Comparison of ENCODE assay signal across 9 mouse cellular contexts in genomic region chr3:116710941-116711340, GRCm38 (mm10). TPM values are rescaled to one million over a fixed set of nuclear protein-coding genes. Genes with fewer than 3 reads are reported as not detected.
DNase-seq lines count a peak whose midpoint lies in the region; ATAC-seq lines count a peak whose summit lies in the region.
"Had no signal": no experiment of that assay in that cellular context is flagged by ENCODE, and none has a peak within 500 bp of the region (broad histone marks: within the 10 kb centered on the region; RNA-seq: fewer than 3 reads in every experiment).

No protein-coding gene starts in this region.

- H3K27me3 ChIP-seq in kidney, embryonic 16.5 days (ENCODE audit: insufficient read depth, low read length) = no peaks in the 10 kb centered on the region
- H3K27me3 ChIP-seq in embryonic facial prominence, embryonic 13.5 days = no peaks in the 10 kb centered on the region
- H3K27me3 ChIP-seq in limb, embryonic 11.5 days (ENCODE audit: control insufficient read depth, insufficient read depth, low read length) = no peaks in the 10 kb centered on the region
- peaks cover 4% of the 10 kb centered on the region for H3K27me3 ChIP-seq in neural tube, embryonic 12.5 days (replicated peaks)

- H3K4me1 ChIP-seq in kidney, embryonic 16.5 days (ENCODE audit: insufficient read depth, low read length) = peaks cover 15% of the 10 kb centered on the region
- H3K4me1 ChIP-seq in embryonic facial prominence, embryonic 13.5 days = peaks cover 8% of the 10 kb centered on the region
- H3K4me1 ChIP-seq in limb, embryonic 11.5 days (ENCODE audit: control insufficient read depth, insufficient read depth, low read length) = 0 out of 2 replicates have a peak, but pooled peaks cover 3% of the 10 kb centered on the region
- H3K4me1 ChIP-seq in neural tube, embryonic 12.5 days = peaks cover 9% of the 10 kb centered on the region

- intact Hi-C loops in left cerebral cortex, postnatal 10 days (cut with DNase I) = no loop called here

- no peak for DNase-seq in kidney, adult 8-10 months
- no peak for DNase-seq in limb, embryonic 11.5 days (ENCODE audit: low spot score)
- DNase-seq in cerebellum, postnatal 4 days (ENCODE audit: low spot score in 2 of 2) = no peak
- no peak for DNase-seq in left cerebral cortex, postnatal 10 days (ENCODE audit: extremely low spot score in 1 of 2, low spot score in 2 of 2)

- H3K36me3 ChIP-seq in kidney, embryonic 16.5 days (ENCODE audit: insufficient read depth, low read length) = no peaks in the 10 kb centered on the region
- 0 out of 2 replicates have a peak, but pooled peaks cover 5% of the 10 kb centered on the region for H3K36me3 ChIP-seq in embryonic facial prominence, embryonic 13.5 days
- no peaks in the 10 kb centered on the region for H3K36me3 ChIP-seq in limb, embryonic 11.5 days (ENCODE audit: control insufficient read depth, insufficient read depth, low read length)
- H3K36me3 ChIP-seq in neural tube, embryonic 12.5 days = no peaks in the 10 kb centered on the region

- 23% methylated on average over 9 of the region's 9 CpGs for WGBS in kidney, embryonic 16.5 days
- WGBS in embryonic facial prominence, embryonic 13.5 days = 50% methylated on average over 9 of the region's 9 CpGs
- WGBS in limb, embryonic 11.5 days = 53% methylated on average over 9 of the region's 9 CpGs
- WGBS in neural tube, embryonic 12.5 days = 47% methylated on average over 9 of the region's 9 CpGs

- peak overlapping the region; percentile 99 for H3K4me3 ChIP-seq in kidney, embryonic 16.5 days (ENCODE audit: low read length)
- peak overlapping the region; percentile 96 for H3K4me3 ChIP-seq in embryonic facial prominence, embryonic 13.5 days
- H3K4me3 ChIP-seq in limb, embryonic 11.5 days (ENCODE audit: low read depth, low read length) = peak overlapping the region; percentile 78
- H3K4me3 ChIP-seq in neural tube, embryonic 12.5 days = peak overlapping the region; percentile 83; the same call in 1 of the 2 replicates

- H3K9ac ChIP-seq in kidney, embryonic 16.5 days (replicated peaks; ENCODE audit: low read length) = peak overlapping the region; percentile 96
- H3K9ac ChIP-seq in embryonic facial prominence, embryonic 13.5 days = peak overlapping the region; percentile 93
- H3K9ac ChIP-seq in limb, embryonic 11.5 days (ENCODE audit: low read length) = no peak overlapping the region
- no peak overlapping the region for H3K9ac ChIP-seq in neural tube, embryonic 12.5 days

- peak; percentile 49; the same call in 1 of the 2 replicates for ATAC-seq in kidney, embryonic 16.5 days (ENCODE audit: low FRiP score, low TSS enrichment)
- no peak for ATAC-seq in embryonic facial prominence, embryonic 13.5 days (ENCODE audit: insufficient number of reproducible peaks, insufficient read depth, low FRiP score, low TSS enrichment, low read depth)
- ATAC-seq in limb, embryonic 11.5 days (ENCODE audit: insufficient number of reproducible peaks, low FRiP score, low TSS enrichment, low read depth) = no peak
- ATAC-seq in neural tube, embryonic 12.5 days (ENCODE audit: low FRiP score, low read depth) = no peak; the same call in 1 of the 2 replicates
- ATAC-seq in frontal cortex, adult (ENCODE audit: low TSS enrichment) = no peak

- H3K9me3 ChIP-seq in kidney, embryonic 16.5 days (ENCODE audit: low read length) = no peaks in the 10 kb centered on the region
- H3K9me3 ChIP-seq in embryonic facial prominence, embryonic 13.5 days = no peaks in the 10 kb centered on the region
- no peaks in the 10 kb centered on the region for H3K9me3 ChIP-seq in limb, embryonic 11.5 days (ENCODE audit: control insufficient read depth, low read length)
- no peaks in the 10 kb centered on the region for H3K9me3 ChIP-seq in neural tube, embryonic 12.5 days

- H3K4me2 ChIP-seq in kidney, embryonic 16.5 days (replicated peaks; ENCODE audit: low read depth, low read length) = peak overlapping the region; percentile 93
- H3K4me2 ChIP-seq in embryonic facial prominence, embryonic 13.5 days = peak overlapping the region; percentile 84
- peak overlapping the region; percentile 74; the same call in 1 of the 2 replicates for H3K4me2 ChIP-seq in limb, embryonic 11.5 days (ENCODE audit: low read depth, severe bottlenecking)
- peak overlapping the region; percentile 78 for H3K4me2 ChIP-seq in neural tube, embryonic 12.5 days (replicated peaks)

- no peak overlapping the region for H3K27ac ChIP-seq in kidney, embryonic 16.5 days (ENCODE audit: low read length)
- H3K27ac ChIP-seq in embryonic facial prominence, embryonic 13.5 days = no peak overlapping the region
- no peak overlapping the region for H3K27ac ChIP-seq in limb, embryonic 11.5 days (replicated peaks; ENCODE audit: low read depth, low read length)
- no peak overlapping the region for H3K27ac ChIP-seq in neural tube, embryonic 12.5 days

RNA-seq across cellular contexts. Expression of gene Slc35a3, which starts 1.7 kb away (rescaled TPM):
- 18.2 and 18.4 TPM in 2 replicates for polyA plus RNA-seq in kidney, embryonic 16.5 days (2015; fragmentation: Nextera tagmentation; extraction: Ambion mirVana)
- 8.7 and 10.4 TPM in 2 replicates for polyA plus RNA-seq in embryonic facial prominence, embryonic 13.5 days (2015; fragmentation: Nextera tagmentation; extraction: Ambion mirVana)
- polyA plus RNA-seq in limb, embryonic 11.5 days (2014; fragmentation: Nextera tagmentation; extraction: Ambion mirVana) = 6.8 and 8.5 TPM in 2 replicates
- 9.1 TPM in 2 replicates for polyA plus RNA-seq in neural tube, embryonic 12.5 days (2016; fragmentation: Nextera tagmentation; extraction: Ambion mirVana)
- 10 to 100 TPM; 13.3 to 13.6 TPM for total RNA-seq in left cerebral cortex, postnatal 10 days (2021)

RNA-seq across cellular contexts. Expression of gene Gm43191, which starts 29.9 kb away (rescaled TPM):
- polyA plus RNA-seq in kidney, embryonic 16.5 days (2015; fragmentation: Nextera tagmentation; extraction: Ambion mirVana) = 0.37 TPM in 1 of 2 replicates, not detected in the other
- polyA plus RNA-seq in embryonic facial prominence, embryonic 13.5 days (2015; fragmentation: Nextera tagmentation; extraction: Ambion mirVana) = not detected in 2 replicates
- polyA plus RNA-seq in limb, embryonic 11.5 days (2014; fragmentation: Nextera tagmentation; extraction: Ambion mirVana) = not detected in 2 replicates
- not detected in 2 replicates for polyA plus RNA-seq in neural tube, embryonic 12.5 days (2016; fragmentation: Nextera tagmentation; extraction: Ambion mirVana)
- 1 to 10 TPM; 1.2 to 2.4 TPM for total RNA-seq in left cerebral cortex, postnatal 10 days (2021)
- total RNA-seq: adrenal gland, adult 18-20 months had no signal

RNA-seq across cellular contexts. Expression of gene Mfsd14a, which starts 48.5 kb away (rescaled TPM):
- polyA plus RNA-seq in kidney, embryonic 16.5 days (2015; fragmentation: Nextera tagmentation; extraction: Ambion mirVana) = 104 TPM in 2 replicates
- 78.5 and 80.5 TPM in 2 replicates for polyA plus RNA-seq in embryonic facial prominence, embryonic 13.5 days (2015; fragmentation: Nextera tagmentation; extraction: Ambion mirVana)
- polyA plus RNA-seq in limb, embryonic 11.5 days (2014; fragmentation: Nextera tagmentation; extraction: Ambion mirVana) = 86.0 and 94.3 TPM in 2 replicates
- 68.6 and 72.2 TPM in 2 replicates for polyA plus RNA-seq in neural tube, embryonic 12.5 days (2016; fragmentation: Nextera tagmentation; extraction: Ambion mirVana)
- total RNA-seq in left cerebral cortex, postnatal 10 days (2021) = 10 to 100 TPM; 55.8 to 56.3 TPM

Comparison
In these comparisons a context has a peak if more than half of its experiments do, and no peak if none do; other contexts are left out.
1. H3K9ac ChIP-seq: peak in kidney, embryonic 16.5 days (single experiment) and embryonic facial prominence, embryonic 13.5 days (single experiment); none in limb, embryonic 11.5 days (single experiment) and neural tube, embryonic 12.5 days (single experiment).
2. Peak in every context shown above with its lines, with median percentiles within 50 percentile points of each other: H3K4me2 ChIP-seq and H3K4me3 ChIP-seq.